Mouse (Mus musculus): ENCODE data around the gene H2-Q6. TPM values are rescaled to one million over a fixed set of nuclear protein-coding genes. Genes with fewer than 3 reads are reported as not detected.
"Not testable (repeated sequence)": the region's sequence is repeated elsewhere in the genome, so short reads cannot be mapped to it uniquely, and the experiment has no call there.

The H2-Q6 gene
- polyA plus RNA-seq, 1 experiment from 2014 or later, result 0.17 TPM

- H3K4me2 ChIP-seq (replicated peaks); H3K4me3 ChIP-seq (replicated peaks); H3K9ac ChIP-seq (replicated peaks); H3K9me3 ChIP-seq; H3K27ac ChIP-seq; H3K36me3 ChIP-seq; ATAC-seq; H3K4me1 ChIP-seq (replicated peaks): not testable (repeated sequence)
- 18% methylated on average over 11 of the region's 11 CpGs for WGBS
- peaks cover 29% of the 10 kb centered on the region for H3K27me3 ChIP-seq
Observed at GRCm38 (mm10) chr17:35420206-35420810, 4.3 kb upstream of the H2-Q6 start.

GRCm38 (mm10) chr17:35421331-35421730, 3.3 kb upstream of the H2-Q6 start:
- H3K9me3 ChIP-seq; H3K4me1 ChIP-seq (replicated peaks); ATAC-seq; H3K9ac ChIP-seq (replicated peaks); H3K27ac ChIP-seq; H3K4me3 ChIP-seq (replicated peaks); H3K4me2 ChIP-seq (replicated peaks); H3K36me3 ChIP-seq: not testable (repeated sequence)
- H3K27me3 ChIP-seq, result peaks cover 39% of the 10 kb centered on the region
- 92% methylated on average over 4 of the region's 4 CpGs for WGBS

GRCm38 (mm10) chr17:35422360-35422759, 2.3 kb upstream of the H2-Q6 start:
- 90% methylated on average over 5 of the region's 5 CpGs for WGBS
- H3K9me3 ChIP-seq; H3K4me3 ChIP-seq (replicated peaks); ATAC-seq; H3K9ac ChIP-seq (replicated peaks); H3K4me2 ChIP-seq (replicated peaks); H3K27ac ChIP-seq; H3K4me1 ChIP-seq (replicated peaks); H3K36me3 ChIP-seq: not testable (repeated sequence)
- peaks cover 41% of the 10 kb centered on the region for H3K27me3 ChIP-seq

DNA sequence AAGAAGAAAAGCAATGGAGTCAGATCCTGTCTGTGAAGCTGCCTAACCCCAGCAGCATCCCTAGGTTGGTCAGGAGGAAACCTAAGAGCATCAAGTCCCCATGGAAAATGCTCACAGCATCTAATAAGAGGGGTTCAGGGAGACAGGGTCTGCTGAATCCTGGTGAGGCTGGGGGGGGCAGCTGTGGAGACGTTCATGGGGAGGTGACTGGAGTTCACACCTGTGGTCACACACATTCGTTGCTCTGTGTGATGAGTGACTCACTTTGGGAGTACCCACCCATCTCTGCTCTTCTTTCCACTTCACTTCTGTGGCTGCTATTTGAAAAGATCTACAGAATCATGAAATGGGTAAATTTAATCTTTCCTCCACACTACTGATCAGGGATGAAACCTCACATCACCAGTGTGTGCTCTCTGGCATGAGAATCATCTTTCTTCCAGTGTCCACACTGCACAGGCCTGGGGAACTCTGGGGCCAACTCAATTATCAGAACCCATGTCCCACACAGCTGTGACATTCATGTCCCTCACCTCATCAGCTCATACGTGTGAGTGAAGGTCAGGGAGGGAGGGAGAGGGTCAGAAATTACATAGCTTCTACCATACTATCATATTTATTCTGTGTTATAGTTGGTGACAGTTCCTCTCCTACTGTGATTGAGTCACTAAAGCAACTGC, 1.4 kb upstream of the H2-Q6 start:
- not testable (repeated sequence) for H3K4me3 ChIP-seq (replicated peaks); ATAC-seq; H3K36me3 ChIP-seq; H3K4me1 ChIP-seq (replicated peaks); H3K9ac ChIP-seq (replicated peaks); H3K9me3 ChIP-seq; H3K4me2 ChIP-seq (replicated peaks); H3K27ac ChIP-seq
- peaks cover 41% of the 10 kb centered on the region for H3K27me3 ChIP-seq
- 83% methylated on average over 3 of the region's 3 CpGs for WGBS

DNA sequence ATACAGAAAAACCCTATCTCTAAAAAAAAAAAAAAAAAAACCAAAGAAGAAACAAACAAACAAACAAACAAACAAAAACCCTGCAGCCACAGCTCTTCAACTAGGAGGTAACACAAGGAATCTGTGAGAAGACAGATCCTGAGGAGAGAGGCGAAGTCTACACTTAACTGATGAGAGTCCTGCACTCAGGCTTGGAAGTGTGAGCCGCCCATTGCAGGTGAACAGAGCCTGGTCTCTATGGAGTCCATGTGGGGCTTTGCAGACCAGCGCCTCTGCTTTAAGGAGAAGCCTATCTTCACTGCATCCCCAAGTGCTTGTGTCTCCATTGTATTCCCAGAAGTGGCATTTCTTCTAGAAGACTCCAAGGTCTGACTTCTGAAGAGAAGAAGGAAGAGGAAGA, 544 bp upstream of the H2-Q6 start:
- H3K9ac ChIP-seq (replicated peaks); H3K9me3 ChIP-seq; ATAC-seq; H3K4me3 ChIP-seq (replicated peaks); H3K4me2 ChIP-seq (replicated peaks); H3K27ac ChIP-seq; H3K4me1 ChIP-seq (replicated peaks); H3K36me3 ChIP-seq: not testable (repeated sequence)
- peaks cover 41% of the 10 kb centered on the region for H3K27me3 ChIP-seq
- 85% methylated on average over 3 of the region's 3 CpGs for WGBS

DNA sequence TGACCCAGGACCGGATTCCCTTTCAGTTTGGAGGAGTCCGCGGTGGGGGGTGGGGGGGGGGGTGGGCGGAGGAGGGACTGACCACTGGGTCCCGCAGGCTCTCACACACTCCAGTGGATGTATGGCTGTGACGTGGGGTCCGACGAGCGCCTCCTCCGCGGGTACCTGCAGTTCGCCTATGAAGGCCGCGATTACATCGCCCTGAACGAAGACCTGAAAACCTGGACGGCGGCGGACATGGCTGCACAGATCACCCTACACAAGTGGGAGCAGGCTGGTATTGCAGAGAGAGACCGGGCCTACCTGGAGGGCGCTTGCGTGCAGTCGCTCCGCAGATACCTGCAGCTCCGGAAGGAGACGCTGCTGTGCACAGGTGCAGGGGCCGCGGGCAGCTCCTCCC, 824 bp downstream of the H2-Q6 start:
- not testable (repeated sequence) for H3K9me3 ChIP-seq; H3K27ac ChIP-seq; H3K36me3 ChIP-seq; H3K4me1 ChIP-seq (replicated peaks); H3K9ac ChIP-seq (replicated peaks)
- ATAC-seq, result peak; percentile 34; the same call in 1 of the 2 replicates
- WGBS, result 13% methylated on average over 28 of the region's 28 CpGs
- H3K4me3 ChIP-seq (replicated peaks), result peak overlapping the region; percentile 37
- H3K27me3 ChIP-seq, result peaks cover 38% of the 10 kb centered on the region
- peak overlapping the region; percentile 60 for H3K4me2 ChIP-seq (replicated peaks)

DNA sequence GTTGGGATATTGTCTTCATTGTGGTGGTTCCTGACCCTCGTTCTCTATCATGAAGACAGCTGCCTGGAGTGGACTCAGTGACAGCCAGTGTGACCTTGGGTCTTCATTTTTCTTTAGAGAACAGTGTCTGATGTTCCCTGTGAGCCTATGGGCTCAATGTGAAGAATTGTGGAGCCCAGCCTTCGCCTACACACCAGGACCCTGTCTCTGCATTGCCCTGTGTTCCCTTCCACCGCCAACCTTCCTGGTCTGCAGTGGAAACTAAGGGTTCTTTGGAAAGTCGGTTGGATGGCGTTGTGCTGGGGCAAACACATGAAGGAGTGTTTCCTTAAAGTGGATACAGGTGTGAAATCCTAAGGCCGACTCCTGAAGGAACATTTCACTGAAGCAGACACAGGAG, 4.2 kb downstream of the H2-Q6 start:
- H3K9me3 ChIP-seq; H3K4me3 ChIP-seq (replicated peaks); H3K4me1 ChIP-seq (replicated peaks); ATAC-seq; H3K9ac ChIP-seq (replicated peaks); H3K27ac ChIP-seq; H3K4me2 ChIP-seq (replicated peaks); H3K36me3 ChIP-seq: not testable (repeated sequence)
- 91% methylated on average over 6 of the region's 6 CpGs for WGBS
- peaks cover 23% of the 10 kb centered on the region for H3K27me3 ChIP-seq

DNA sequence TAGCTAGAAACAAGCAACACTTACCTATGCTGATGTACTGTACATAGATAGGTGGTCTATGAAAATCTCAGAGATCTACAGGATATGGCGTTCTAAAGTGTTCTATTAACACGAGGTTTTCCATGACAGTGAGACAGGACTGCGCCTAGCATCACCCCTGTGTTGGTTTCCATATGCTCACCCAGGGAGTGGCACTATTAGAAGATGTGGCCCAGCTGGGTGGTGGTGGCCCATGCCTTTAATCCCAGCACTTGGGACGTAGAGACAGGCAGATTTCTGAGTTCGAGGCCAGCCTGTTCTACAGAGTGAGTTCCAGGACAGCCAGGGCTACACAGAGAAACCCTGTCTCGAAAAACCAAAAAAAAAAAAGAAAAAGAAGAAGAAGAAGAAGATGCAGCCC, 6.0 kb downstream of the H2-Q6 start:
- not testable (repeated sequence) for H3K9ac ChIP-seq (replicated peaks); H3K4me3 ChIP-seq (replicated peaks); H3K36me3 ChIP-seq; H3K4me1 ChIP-seq (replicated peaks); H3K4me2 ChIP-seq (replicated peaks); H3K9me3 ChIP-seq; ATAC-seq; H3K27me3 ChIP-seq; H3K27ac ChIP-seq
- WGBS, result 89% methylated on average over 6 of the region's 6 CpGs

DNA sequence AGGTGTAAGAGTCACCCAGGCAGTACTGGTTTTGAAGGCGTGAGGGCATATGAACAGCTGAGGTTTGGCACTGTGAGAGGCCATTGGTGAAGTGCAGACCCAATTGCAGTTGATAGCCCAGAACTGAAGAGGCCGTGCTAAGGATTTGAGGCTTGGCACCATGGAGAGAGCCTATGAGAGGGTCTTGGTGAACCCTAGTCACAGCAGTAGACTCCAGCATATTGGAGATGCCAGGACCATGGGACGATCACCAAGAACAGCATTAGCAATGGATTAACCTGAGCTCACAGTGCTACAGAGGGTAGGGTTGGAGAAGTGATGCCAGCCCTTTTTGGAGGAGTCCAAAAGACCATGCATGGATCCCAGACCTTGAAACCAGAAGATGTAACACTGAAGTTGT, 7.5 kb downstream of the H2-Q6 start:
- ATAC-seq; H3K4me3 ChIP-seq (replicated peaks); H3K4me2 ChIP-seq (replicated peaks); H3K9me3 ChIP-seq; H3K27me3 ChIP-seq; H3K36me3 ChIP-seq; H3K4me1 ChIP-seq (replicated peaks); H3K9ac ChIP-seq (replicated peaks); H3K27ac ChIP-seq: not testable (repeated sequence)
- WGBS, result 83% methylated on average over 3 of the region's 3 CpGs

GRCm38 (mm10) chr17:35434836-35435235, 10.2 kb downstream of the H2-Q6 start:
- ATAC-seq; H3K36me3 ChIP-seq; H3K4me1 ChIP-seq (replicated peaks); H3K4me3 ChIP-seq (replicated peaks); H3K9ac ChIP-seq (replicated peaks); H3K27ac ChIP-seq; H3K9me3 ChIP-seq; H3K4me2 ChIP-seq (replicated peaks): not testable (repeated sequence)
- 7% methylated on average over 8 of the region's 8 CpGs for WGBS
- peaks cover 14% of the 10 kb centered on the region for H3K27me3 ChIP-seq

DNA sequence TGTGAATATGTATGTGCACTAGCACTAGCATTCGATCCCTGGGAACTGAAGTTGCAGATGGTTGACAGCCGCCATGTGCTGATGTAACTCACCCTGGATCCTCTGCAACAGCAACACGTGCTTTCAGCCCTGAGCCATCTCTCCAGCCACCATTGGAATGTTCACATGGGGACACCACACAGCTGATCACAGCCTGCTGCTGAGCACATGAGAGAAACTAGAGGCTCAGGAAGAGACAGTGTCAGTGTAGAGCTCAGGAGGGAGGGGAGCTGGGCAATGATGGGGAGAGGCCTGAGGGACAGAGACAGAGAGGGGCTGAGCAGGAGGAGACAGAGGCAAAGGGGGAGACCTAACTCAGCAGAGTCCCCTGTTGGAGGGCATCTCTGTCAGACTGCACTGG, 10.9 kb downstream of the H2-Q6 start:
- not testable (repeated sequence) for H3K4me2 ChIP-seq (replicated peaks); H3K4me3 ChIP-seq (replicated peaks); H3K4me1 ChIP-seq (replicated peaks); ATAC-seq; H3K9me3 ChIP-seq; H3K9ac ChIP-seq (replicated peaks); H3K27ac ChIP-seq; H3K36me3 ChIP-seq
- WGBS, result 78% methylated on average over 3 of the region's 3 CpGs
- H3K27me3 ChIP-seq, result peaks cover 19% of the 10 kb centered on the region

DNA sequence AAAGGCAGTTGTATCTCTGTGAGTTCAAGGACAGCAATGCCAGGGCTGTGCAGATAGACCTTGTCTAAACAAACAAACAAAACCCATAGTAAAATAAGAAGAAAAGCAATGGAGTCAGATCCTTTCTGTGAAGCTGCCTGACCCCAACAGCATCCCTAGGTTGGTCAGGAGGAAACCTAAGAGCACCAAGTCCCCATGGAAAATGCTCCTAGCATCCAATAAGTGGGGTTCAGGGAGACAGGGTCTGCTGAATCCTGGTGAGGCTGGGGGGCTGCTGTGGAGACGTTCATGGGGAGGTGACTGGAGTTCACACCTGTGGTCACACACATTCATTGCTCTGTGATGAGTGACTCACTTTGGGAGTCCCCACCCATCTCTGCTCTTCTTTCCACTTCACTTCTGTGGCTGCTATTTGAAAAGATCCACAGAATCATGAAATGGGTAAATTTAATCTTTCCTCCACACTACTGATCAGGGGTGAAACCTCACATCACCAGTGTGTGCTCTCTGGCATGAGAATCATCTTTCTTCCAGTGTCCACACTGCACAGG, 12.8 kb downstream of the H2-Q6 start:
- WGBS, result 64% methylated on average over 1 of the region's 1 CpGs
- not testable (repeated sequence) for H3K27ac ChIP-seq; H3K36me3 ChIP-seq; ATAC-seq; H3K4me2 ChIP-seq (replicated peaks); H3K9me3 ChIP-seq; H3K4me1 ChIP-seq (replicated peaks); H3K9ac ChIP-seq (replicated peaks); H3K4me3 ChIP-seq (replicated peaks)
- H3K27me3 ChIP-seq, result peaks cover 19% of the 10 kb centered on the region

DNA sequence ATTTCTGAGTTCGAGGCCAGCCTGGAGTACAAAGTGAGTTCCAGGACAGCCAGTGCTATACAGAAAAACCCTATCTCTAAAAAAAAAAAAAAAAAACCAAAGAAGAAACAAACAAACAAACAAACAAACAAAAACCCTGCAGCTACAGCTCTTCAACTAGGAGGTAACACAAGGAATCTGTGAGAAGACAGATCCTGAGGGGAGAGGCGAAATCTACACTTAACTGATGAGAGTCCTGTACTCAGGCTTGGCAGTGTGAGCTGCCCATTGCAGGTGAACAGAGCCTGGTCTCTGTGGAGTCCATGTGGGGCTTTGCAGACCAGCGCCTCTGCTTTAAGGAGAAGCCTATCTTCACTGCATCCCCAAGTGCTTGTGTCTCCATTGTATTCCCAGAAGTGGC, 13.7 kb downstream of the H2-Q6 start:
- H3K9me3 ChIP-seq; H3K9ac ChIP-seq (replicated peaks); H3K4me3 ChIP-seq (replicated peaks); H3K4me1 ChIP-seq (replicated peaks); H3K4me2 ChIP-seq (replicated peaks); H3K27ac ChIP-seq; H3K36me3 ChIP-seq: not testable (repeated sequence)
- H3K27me3 ChIP-seq, result peaks cover 19% of the 10 kb centered on the region
- ATAC-seq, result peak; percentile 4; the same call in 1 of the 2 replicates
- 80% methylated on average over 3 of the region's 3 CpGs for WGBS

All from midbrain, embryonic 13.5 days (tissue).